In the genomic region with DNA sequence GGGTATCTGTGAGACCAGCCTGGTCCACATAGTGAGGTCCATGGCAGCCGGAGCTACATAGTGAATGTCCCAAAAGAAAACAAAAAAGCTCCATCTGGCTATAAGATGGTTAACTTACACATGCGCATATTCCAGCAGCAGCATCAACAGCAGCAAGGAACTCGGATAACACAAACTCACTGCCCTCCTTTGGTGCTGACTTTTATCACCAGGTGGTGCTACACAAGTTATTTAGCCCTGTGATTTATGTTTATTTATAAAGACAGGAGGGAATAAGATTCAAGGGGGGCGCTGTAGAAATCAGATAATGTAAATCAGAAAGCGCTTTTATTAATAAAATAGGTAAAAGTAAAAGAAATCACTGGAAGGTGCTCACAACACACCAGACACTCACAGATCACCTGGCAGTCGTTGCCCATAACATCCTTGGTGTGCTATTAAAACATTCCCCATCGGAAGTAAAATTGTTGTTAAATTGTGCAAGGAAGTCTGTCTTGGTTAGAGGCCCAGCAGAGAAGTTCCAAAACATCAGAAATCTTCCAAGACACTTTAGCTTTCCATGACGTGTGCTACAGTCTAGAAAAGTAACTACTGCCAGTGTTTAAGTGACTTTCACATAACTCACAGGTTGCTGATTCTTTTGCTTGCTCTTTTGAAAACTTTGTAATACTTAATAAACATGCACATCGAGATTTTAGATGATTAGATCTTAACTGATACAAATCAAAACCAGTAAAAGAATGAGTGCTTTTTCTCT, we compare ENCODE assay signal across 8 mouse cellular contexts. TPM values are rescaled to one million over a fixed set of nuclear protein-coding genes. Genes with fewer than 3 reads are reported as not detected.
DNase-seq lines count a peak whose midpoint lies in the region; ATAC-seq and TF ChIP-seq lines count a peak whose summit lies in the region.

No protein-coding gene starts in this region.

- peak overlapping the region; percentile 84 for H3K4me3 ChIP-seq in gastrocnemius, adult 2 months
- peak overlapping the region; percentile 82 for H3K4me3 ChIP-seq in C2C12 (ENCODE audit: insufficient read depth, poor library complexity, severe bottlenecking)
- H3K4me3 ChIP-seq in forebrain, embryonic 13.5 days: peak overlapping the region; percentile 78
- H3K4me3 ChIP-seq in liver, embryonic 15.5 days (replicated peaks): peak overlapping the region; percentile 90

- peak overlapping the region; percentile 98 for H3K27ac ChIP-seq in gastrocnemius, adult 2 months
- no peak overlapping the region for H3K27ac ChIP-seq in forebrain, embryonic 13.5 days
- H3K27ac ChIP-seq in liver, embryonic 15.5 days (replicated peaks): no peak overlapping the region

- H3K4me1 ChIP-seq in forebrain, embryonic 13.5 days: peaks cover 28% of the 10 kb centered on the region
- H3K4me1 ChIP-seq in liver, embryonic 15.5 days (replicated peaks): peaks cover 43% of the 10 kb centered on the region

- peaks cover 83% of the 10 kb centered on the region for H3K79me2 ChIP-seq in C2C12 (ENCODE audit: control insufficient read depth, insufficient read depth)

- H3ac ChIP-seq in C2C12 (ENCODE audit: control insufficient read depth, insufficient read length, low read depth): no peak overlapping the region

- ATAC-seq in forebrain, embryonic 13.5 days: no peak
- ATAC-seq in liver, embryonic 15.5 days (ENCODE audit: insufficient read depth): no peak

- peaks cover 15% of the 10 kb centered on the region for H3K36me3 ChIP-seq in C2C12 (ENCODE audit: control insufficient read depth, insufficient read depth)
- H3K36me3 ChIP-seq in forebrain, embryonic 13.5 days (ENCODE audit: poor library complexity, severe bottlenecking): no peaks in the 10 kb centered on the region
- H3K36me3 ChIP-seq in liver, embryonic 15.5 days (replicated peaks): 0 out of 2 replicates have a peak, but pooled peaks cover 10% of the 10 kb centered on the region

- peak overlapping the region; percentile 82 for H3K9ac ChIP-seq in forebrain, embryonic 13.5 days
- H3K9ac ChIP-seq in liver, embryonic 15.5 days: peak overlapping the region; percentile 86

- H3K9me3 ChIP-seq in forebrain, embryonic 13.5 days (replicated peaks): no peaks in the 10 kb centered on the region
- H3K9me3 ChIP-seq in liver, embryonic 15.5 days (replicated peaks): no peaks in the 10 kb centered on the region

- WGBS in forebrain, embryonic 13.5 days: 41% methylated on average over 9 of the region's 9 CpGs
- 43% methylated on average over 9 of the region's 9 CpGs for WGBS in liver, embryonic 15.5 days (ENCODE audit: insufficient replicate concordance)

- H3K79me3 ChIP-seq in C2C12 (ENCODE audit: low read depth): peaks cover 53% of the 10 kb centered on the region

- H3K27me3 ChIP-seq in C2C12 (ENCODE audit: control insufficient read depth, insufficient read depth, insufficient read length): no peaks in the 10 kb centered on the region
- H3K27me3 ChIP-seq in forebrain, embryonic 13.5 days: no peaks in the 10 kb centered on the region
- H3K27me3 ChIP-seq in liver, embryonic 15.5 days: no peaks in the 10 kb centered on the region

- H3K4me2 ChIP-seq in forebrain, embryonic 13.5 days: peak overlapping the region; percentile 84
- H3K4me2 ChIP-seq in liver, embryonic 15.5 days: peak overlapping the region; percentile 93

- no peak for TF ChIP-seq CTCF in gastrocnemius, adult 2 months (IDR thresholded peaks at IDR 0.05)
- no peak for TF ChIP-seq CTCF in C2C12 (IDR thresholded peaks at IDR 0.05; ENCODE audit: control insufficient read depth, insufficient read depth, insufficient read length)

- no peak for DNase-seq in gastrocnemius, adult 2 months
- DNase-seq in gastrocnemius, postnatal 25 days: no peak
- no peak for DNase-seq in yolk sac, embryonic 10.5 days (ENCODE audit: low spot score)
- no peak for DNase-seq in thymus, postnatal 14 days
- no peak for DNase-seq in thymus, postnatal 25 days

- intact Hi-C loops in gastrocnemius, adult 2 months (cut with DNase I): loop anchor here (2.0 to 10.0 kb wide), 2 partner anchors 87 to 945 kb away; a partner anchor contains a TSS

TF ChIP-seq in C2C12, 6 proteins besides CTCF, POLR2A, EP300 and RAD21:
- TF ChIP-seq MYOG (IDR thresholded peaks at IDR 0.05; ENCODE audit: control insufficient read depth, extremely low read depth, insufficient read length): no peak
- no peak for TF ChIP-seq FOSL1 (IDR thresholded peaks at IDR 0.05; ENCODE audit: insufficient read depth, low read length, poor library complexity, severe bottlenecking)
- TF ChIP-seq MYOD1 (IDR thresholded peaks at IDR 0.05; ENCODE audit: control insufficient read depth, insufficient read length, low read depth): no peak
- no peak for TF ChIP-seq USF1 (IDR thresholded peaks at IDR 0.05; ENCODE audit: low read depth)
- no peak for TF ChIP-seq MAX (IDR thresholded peaks at IDR 0.05)
- TF ChIP-seq CEBPB (IDR thresholded peaks at IDR 0.05; ENCODE audit: low read depth): no peak

RNA-seq across cellular contexts. Expression of a gene that starts 1.4 kb away (rescaled TPM):
- 100 to 1,000 TPM; 112 to 147 TPM for total RNA-seq in gastrocnemius, adult 2 months (2021)
- 100 to 1,000 TPM; 115 to 131 TPM for total RNA-seq in gastrocnemius, postnatal 25 days (2021)
- 178 TPM for polyA plus RNA-seq in C2C12 (2012; fragmentation: generic; extraction: Trizol)
- polyA plus RNA-seq in forebrain, embryonic 13.5 days (2015; fragmentation: Nextera tagmentation; extraction: Ambion mirVana): 237 and 242 TPM in 2 replicates
- 189 and 192 TPM in 2 replicates for polyA plus RNA-seq in liver, embryonic 15.5 days (2015; fragmentation: Nextera tagmentation; extraction: Ambion mirVana)

RNA-seq across cellular contexts. Expression of a gene that starts 1.5 kb away (rescaled TPM):
- total RNA-seq in gastrocnemius, adult 2 months (2021): 10 to 100 TPM; 19.6 to 31.6 TPM
- total RNA-seq in gastrocnemius, postnatal 25 days (2021): 10 to 100 TPM; 27.7 to 28.4 TPM
- polyA plus RNA-seq in C2C12 (2012; fragmentation: generic; extraction: Trizol): 52.8 TPM
- 53.9 and 59.7 TPM in 2 replicates for polyA plus RNA-seq in forebrain, embryonic 13.5 days (2015; fragmentation: Nextera tagmentation; extraction: Ambion mirVana)
- 39.3 and 42.4 TPM in 2 replicates for polyA plus RNA-seq in liver, embryonic 15.5 days (2015; fragmentation: Nextera tagmentation; extraction: Ambion mirVana)

RNA-seq across cellular contexts. Expression of a gene that starts 29.0 kb away (rescaled TPM):
- 1 to 10 TPM; 1.3 to 1.9 TPM for total RNA-seq in gastrocnemius, adult 2 months (2021)
- 1 to 10 TPM; 1.5 to 2.0 TPM for total RNA-seq in gastrocnemius, postnatal 25 days (2021)
- polyA plus RNA-seq in C2C12 (2012; fragmentation: generic; extraction: Trizol): 1.6 TPM
- 13.1 and 13.3 TPM in 2 replicates for polyA plus RNA-seq in forebrain, embryonic 13.5 days (2015; fragmentation: Nextera tagmentation; extraction: Ambion mirVana)
- 2.3 and 2.5 TPM in 2 replicates for polyA plus RNA-seq in liver, embryonic 15.5 days (2015; fragmentation: Nextera tagmentation; extraction: Ambion mirVana)
